Mouse (Mus musculus) embryonic fibroblast, embryonic 13.5 days (primary cell): Measurements from ENCODE around the gene Cpne6.

Experiments used
- CTCF ChIP-seq: IDR thresholded peaks from 2 replicates; pipeline ENCODE4 v1.5.1; 2011; ENCODE audit warnings: mild to moderate bottlenecking, control low read depth, low read length, moderate library complexity, borderline replicate concordance; ENCODE audit not compliant: insufficient read depth
- POLR2A ChIP-seq: IDR thresholded peaks from 2 replicates; pipeline ENCODE4 v1.6.1; 2011; ENCODE audit warnings: low read depth, mild to moderate bottlenecking, control low read depth, low read length, moderate library complexity

DNA sequence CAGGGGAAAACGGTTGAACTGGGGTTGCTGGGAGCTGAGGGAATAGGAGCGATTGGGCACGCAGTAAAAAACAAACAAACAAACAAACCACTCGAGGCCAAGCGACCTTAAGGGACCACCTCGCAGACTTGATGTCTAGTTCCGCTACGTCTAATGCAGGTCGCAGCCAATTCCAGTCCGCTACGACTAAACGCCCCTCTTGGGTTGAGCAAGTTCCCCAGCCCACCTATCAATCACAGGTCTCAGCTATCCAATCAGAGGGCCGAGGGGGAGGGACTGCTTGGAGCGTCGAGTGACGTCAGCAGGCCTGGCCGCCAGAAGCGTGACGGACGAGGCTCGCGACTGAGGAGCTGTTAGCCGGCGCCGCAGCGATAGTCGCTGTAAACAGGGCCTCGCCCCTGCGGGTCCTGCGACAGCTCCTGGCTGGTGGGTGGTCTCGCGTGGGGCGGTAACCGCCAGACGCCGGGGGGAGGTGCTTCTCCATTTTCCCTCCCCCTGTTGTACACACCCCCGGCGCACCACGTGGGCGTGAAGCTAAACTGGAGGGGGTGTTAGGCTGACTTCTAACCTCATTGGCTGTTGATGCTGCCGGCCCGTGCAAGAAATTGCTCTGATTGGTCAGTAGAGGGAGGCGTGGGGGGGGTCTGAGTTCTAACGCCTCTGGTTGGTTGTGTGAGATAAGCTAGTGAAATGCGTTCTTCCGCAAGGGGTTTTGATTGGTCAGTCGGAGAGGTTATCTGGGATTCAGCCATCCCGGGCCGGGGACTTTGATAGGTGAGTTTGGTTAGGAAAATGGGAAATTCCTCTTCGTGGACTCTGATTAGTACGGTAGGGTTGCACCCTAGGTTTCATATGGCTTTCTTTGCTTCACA is 50.2 kb downstream of the Cpne6 start, which contains the start of gene A730061H03Rik:
- TF ChIP-seq CTCF = no peak
- TF ChIP-seq POLR2A = peak; percentile 75
